Mouse (Mus musculus) layer of hippocampus, postnatal 36 days (tissue): Measurements from ENCODE around the gene Pold1. TPM values are rescaled to one million over a fixed set of nuclear protein-coding genes. Genes with fewer than 3 reads are reported as not detected.

Source experiments
- DNase-seq, 2 experiments: peaks; one replicate each; pipeline ENCODE4 v3.0.0; 2022
- total RNA-seq, 2 experiments: library from RNA; stranded (reverse); gene quantifications; 2 replicates each; pipeline ENCODE4 v1.2.3; 2021

Pold1 gene
- total RNA-seq, 2 experiments from 2014 or later = 6.2 to 8.7 TPM

DNA sequence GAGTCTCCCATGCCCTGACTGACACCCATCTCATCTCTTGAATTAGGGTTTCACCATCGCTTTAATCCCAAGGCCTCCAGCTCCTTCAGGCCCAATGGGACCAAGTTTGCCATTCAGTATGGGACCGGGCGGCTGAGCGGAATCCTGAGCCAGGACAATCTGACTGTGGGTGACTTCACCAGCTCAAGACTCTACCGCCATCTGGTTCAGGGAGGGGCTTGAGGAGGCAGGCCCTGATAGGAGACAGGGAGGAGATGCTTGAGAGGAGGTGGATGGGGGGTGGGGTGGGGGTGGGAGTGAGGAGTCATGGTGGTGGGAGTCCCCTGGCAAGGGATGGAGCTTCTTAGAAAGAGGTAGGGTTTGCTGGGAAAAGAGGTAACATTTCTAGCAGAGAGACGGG, 33.0 kb upstream of the Pold1 start:
- DNase-seq = no peak

DNA sequence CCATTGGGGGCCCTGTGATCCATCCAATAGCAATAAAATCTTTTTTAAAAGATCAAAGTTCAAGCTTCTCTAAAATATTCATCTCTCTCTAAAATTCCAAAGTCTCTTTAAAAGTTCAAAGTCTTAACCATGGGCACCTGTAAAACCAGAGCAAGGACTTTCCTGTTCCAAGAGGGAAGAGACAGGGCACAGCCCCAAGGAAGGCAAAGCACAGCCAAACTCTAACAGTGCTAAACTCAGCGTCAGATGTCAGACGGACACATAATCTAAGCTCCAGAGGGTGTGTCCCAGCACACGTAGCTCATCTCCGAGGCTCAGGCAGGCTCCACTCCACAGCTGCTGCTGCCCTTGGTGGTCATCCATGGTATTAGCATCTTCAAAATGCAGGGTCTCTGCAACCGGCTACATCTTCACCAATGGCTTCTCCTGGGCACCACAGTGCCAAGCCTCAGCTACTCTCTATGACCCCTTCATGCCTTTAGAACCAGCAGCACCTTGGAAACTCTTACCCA, 27.7 kb upstream of the Pold1 start:
- DNase-seq = no peak

DNA sequence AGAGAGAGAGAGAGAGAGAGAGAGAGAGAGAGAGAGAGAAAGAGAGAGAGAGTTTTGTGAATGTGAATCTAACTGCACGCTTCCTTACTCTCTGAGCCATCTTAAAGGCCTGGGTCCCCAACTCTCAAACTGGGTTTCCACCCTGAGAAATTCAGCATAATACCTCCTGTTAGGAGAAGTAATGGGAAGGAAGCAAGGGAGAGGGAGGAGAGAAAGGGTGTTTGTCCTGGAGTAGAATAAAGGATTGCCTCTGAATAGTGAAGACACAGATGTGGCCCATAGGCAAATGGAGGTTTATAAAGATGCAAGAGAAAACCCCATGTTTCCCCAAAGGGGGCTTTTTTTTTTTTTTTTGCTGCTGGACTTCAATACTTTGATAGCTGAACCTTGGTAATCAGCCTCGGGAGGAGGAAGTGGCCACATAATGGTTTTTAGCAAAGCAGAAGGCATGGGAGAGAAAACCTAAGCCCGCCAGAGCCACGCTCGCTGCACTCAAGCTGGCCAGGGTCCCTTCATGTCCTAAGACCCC, 24.4 kb upstream of the Pold1 start:
- no peak for DNase-seq

DNA sequence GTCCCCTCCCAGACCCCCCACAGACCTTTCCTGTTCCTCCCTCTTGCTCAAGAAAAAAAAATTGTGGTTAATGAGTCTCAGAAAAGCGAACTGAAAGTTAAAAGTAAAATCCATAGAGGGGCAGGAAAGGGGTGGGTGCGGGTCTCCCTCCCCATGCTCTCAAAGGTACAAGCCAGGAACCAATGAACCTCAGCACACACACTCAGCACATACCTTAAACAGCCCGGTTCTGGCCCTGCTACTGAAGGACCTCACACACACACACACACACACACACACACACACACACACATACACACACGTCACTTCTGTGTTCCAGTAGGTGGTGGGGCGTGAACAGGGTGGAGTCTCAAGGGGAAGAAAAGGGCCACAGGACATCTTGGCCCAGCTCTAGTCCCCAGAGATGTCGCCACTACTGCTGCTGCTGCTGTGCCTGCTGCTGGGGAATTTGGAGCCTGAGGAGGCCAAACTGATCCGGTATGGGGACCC, 23.6 kb upstream of the Pold1 start, which contains the start of gene Napsa:
Gene Napsa (plus strand): TSS at position 168 of the 489 bp plus-strand sequence.
- DNase-seq = no peak

DNA sequence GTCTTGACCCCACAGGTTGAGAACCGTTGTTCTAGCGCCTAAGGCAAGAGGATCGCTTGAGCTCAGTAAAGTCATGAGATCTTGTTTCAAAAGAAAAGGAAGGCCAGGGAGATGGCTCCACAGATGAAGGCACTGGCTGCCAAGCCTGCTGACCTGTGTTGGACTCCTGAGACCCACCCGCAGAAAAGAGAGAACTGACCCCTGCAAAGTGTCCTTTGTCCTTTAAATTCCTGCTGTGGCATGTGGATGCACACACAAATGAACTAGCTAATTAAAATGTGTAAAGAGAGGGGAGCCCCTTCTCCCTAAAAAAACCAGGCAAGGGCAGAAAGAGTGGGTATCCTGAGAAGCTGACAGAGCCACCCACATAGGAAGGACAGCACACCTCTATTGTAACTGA, 23.2 kb upstream of the Pold1 start:
- DNase-seq = no peak

DNA sequence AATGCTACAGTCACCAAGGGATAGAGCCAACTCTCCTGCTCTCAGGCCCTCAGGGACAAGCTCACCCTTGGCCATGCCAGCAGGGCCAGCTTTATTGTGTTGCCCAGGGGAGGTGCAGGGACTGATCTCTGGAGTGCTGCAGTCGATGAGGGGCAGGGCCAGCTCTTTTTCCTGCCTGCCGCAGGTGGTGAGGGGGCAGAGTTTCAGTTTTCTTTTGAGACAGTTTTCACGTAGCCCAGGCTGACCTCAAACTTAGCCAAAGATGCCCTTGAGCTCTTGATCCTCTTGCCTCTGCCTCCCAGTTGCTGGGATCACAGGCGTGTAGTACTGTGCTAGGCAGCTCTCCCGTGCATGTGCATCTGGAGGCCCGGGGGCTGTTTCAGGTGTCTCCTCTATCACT, 22.3 kb upstream of the Pold1 start:
- DNase-seq = no peak

DNA sequence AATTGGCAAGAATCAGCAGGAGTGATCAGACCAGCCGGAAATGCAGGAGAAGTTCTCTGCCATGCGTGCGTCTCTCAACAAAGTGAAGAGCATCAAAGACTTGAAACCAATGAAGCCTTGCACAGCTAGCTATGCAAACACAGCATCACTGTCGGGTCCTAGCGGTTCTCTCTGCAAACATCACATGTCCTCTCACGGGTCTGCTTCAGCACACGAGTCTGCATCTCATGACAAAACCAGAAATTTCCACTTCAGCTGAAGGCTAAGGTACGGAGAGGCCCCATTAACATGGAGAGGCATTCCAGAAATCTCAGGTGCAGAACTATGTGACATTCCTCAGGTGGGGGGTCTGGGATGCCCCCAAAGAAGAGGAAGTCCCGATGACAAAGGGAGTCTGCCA, 20.2 kb upstream of the Pold1 start:
- no peak for DNase-seq

DNA sequence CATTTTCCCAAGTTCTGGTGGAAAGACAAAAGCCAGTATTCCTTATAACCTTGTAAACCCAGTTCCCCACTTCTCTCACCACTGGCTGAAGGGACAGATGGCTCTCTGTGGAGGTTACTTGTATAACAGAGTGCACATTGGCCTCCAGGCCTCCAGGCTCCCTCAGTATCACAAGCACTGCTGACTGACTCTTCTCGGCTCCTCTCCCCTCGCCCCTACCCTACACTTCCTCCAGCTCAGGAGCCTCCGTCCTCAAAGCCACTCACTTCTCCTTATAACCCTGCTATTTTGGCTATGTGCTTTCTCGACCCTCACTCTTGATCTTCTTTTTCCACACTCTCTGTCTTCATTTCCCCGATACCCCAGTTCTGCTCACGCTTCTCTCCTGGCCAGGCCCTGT, 16.8 kb upstream of the Pold1 start:
- DNase-seq = no peak

DNA sequence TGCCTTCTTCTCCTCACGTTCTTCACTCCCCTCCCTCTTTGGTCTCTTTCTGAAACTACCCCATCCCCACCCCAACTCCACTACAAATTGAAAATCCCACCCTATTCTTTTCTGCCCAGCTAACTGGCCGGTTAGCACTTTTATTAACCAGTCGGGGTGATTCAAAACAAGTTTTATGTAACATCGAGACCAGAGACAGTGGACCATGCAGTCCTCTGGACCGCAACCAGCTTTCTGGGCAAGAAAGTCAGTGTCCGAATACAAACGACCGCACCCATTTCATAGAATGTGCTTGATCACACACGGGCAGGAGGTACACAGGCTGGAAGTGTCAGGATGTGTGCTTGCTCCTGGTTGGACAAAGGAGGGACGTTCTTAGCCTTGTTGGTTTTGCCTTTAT, 15.8 kb upstream of the Pold1 start:
- DNase-seq = no peak

DNA sequence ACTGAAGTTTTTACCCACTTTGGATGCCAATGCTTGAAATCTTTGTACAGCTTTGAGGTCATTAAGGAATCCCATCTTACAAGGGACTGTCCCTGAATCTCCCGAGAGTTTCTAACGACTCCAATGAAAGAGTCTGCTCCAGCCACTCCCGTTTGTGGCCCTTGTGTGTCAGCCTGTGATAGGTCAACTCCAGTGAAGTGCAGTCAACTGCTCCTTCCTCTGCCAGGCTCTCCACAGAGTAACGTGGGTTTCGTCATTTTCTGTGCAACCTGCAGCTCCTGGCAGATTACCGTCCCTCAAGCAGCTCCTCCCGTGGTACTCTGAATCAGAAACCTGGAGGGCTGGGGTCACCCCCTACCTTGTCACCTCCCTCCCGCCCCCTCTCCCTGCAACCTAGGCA, 14.6 kb upstream of the Pold1 start:
- DNase-seq = no peak

DNA sequence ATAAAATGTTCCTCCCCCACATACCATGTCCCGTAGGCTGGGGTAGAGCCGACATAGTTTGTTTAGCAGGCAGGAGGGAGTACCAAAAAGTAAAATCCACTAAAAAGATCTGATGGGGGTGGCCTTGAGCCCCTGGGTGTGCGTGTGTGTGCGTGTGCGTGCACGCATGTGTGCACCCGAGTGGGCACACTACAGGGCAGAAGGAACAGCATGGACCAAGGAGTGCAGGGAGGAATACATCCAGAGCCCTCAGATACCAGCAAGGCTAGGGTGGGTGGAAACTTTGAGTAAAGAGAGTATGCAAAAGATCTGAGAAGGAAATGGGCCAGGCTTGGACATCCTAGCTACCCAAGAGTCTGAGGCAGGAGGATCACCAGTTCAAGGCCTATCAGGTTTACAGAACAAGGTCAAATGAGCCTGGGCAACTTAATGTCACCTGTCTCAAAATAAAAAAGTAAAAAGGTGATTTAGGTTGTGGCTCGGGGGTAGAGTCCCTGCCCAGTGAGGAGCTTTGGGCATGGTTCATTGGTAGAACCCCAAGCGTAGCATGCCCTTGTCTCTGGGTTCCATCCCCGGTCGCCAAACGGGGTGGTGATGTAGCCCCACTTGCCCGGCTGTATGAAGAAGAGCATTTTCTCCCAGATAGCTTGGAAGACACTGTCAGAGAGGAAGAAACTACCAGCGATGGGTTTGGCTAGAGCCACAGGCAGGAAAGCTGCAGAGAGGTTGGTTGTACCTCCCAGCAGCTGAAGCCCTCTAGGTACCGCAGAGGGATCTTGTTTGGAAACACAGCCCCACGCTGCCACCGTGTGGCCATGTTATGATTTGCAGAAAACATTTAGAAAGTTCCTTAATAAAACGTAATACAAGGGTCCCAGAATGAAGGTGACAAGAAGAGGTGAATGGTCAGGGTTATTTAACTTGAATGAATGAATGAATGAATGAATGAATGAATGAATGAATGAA, 12.1 kb upstream of the Pold1 start:
- DNase-seq = peak; percentile 67 to 70

DNA sequence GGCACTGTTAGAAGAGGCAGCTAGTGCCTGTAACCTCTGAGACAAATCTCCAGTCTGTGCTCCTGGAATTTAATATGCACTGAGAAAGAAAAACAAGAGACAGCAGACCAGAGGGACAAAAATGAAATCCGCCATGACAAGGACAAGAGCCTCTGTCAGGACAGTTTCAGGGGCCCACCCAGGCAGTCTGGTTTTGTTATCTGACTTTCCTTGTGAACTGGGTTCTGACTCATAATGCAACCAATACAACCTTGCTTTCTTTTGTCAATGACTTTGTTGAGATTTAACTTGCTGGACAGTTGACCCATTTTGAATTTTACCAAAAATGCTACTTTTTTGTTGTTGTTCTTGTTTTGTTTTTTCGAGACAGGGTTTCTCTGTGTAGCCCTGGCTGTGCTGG, 9.0 kb upstream of the Pold1 start:
- no peak for DNase-seq

DNA sequence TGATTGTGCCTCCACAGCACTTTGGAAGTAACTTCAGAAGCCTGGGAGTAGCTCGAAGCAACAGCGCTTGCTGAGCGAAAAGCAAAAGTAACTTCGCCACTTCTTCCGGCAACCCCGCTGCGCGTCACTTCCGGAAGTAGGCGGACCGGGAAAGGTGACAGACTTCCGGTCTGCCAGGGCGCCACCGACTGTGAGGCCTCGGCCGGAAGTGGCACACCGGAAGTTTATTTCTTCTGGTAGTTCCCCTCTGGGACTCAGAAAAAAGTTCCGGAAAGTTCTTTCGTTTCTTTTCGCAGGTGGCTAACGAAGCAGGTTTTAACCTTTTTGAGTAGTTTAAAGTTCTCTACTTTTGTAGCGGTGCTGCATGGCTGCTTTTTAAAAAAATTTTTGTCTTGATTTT, 5.2 kb upstream of the Pold1 start, which contains the start of gene Nr1h2:
Gene Nr1h2 (minus strand): TSS at position 126 of the 400 bp plus-strand sequence.
- DNase-seq = peak; percentile 92 to 93

DNA sequence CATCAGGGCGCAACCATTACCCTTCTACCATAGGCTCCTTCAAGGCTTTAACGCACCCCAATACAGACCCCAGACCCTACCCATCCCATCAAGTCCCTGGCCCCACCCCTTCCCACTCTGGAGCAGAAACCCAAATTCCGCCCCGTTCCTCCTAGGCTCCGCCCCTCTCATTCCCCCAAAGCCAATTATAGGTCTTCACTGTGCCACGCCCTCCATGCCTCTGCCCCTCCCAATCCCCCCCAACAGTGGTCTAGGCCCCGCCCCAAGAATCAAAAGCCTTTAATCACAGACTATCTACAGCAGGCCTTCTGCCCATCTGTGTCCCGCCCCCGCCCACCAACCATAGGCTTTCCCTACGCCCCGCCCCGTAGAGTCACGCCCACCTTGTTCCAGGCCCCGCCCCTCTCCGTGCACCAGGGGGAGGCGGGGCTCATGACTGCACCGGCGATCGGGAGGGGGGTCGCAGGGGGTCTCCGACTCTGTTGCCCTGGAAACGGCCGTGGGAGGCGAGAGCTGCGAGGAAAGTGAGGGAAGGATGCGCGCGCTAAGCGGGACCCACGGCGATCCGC, 4.6 kb upstream of the Pold1 start:
- peak in 1 of 2 experiments; percentile 60 for DNase-seq

DNA sequence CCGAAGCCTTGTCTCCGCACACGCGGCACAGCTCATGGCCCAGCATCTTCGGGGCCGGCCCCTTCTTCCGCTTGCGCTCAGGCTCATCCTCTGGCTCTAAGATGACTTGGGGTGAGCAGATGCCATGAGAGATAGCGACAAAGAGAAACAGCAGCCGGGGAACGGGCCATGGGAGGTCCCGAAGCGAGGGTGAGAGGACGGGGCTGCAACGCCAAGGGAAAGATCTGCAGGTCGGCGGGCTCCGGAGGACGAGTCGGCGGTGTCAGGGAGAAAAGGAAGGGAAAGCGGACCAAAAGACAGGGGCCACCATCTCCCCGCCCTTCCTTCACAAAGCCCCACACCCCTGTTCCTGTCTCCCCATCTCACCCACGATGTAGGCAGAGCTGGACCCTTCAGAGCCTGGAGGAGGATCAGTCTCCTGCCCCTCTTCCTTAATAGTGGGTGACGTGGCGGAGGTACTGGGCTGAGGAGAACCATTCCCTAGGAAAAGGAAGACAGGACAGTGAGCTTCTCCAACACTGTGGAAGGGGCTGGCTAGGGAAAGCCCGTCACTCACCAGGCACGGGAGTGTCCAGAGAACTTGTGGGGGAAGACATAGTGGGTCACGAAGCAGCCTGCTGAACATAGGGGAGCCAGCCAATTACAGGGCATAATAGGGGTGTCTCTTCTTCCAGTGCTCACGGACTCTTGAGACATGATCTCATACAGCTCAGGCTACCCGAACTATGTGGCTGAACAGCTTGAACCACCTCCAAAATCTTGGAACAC, 3.7 kb upstream of the Pold1 start:
- no peak for DNase-seq

DNA sequence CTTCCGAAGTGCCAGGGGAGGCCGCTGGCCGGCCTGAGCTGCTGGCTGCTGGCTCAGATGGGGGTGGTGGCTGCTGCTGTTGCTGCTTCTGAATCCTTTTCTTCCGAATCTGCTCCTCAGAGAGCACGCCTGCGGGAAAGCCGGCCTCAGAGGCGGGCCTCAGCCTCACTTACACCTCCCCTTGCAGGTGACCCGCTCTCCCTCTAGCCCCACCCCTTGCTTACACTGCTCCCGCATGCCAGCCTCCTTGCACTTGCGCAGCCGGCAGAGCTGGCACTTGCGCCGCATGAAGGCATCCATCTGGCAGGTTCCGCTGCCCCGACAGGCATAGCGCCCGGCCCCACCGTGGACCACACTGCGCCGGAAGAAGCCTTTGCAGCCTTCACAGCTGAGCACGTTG, 3.1 kb upstream of the Pold1 start:
- DNase-seq = no peak

DNA sequence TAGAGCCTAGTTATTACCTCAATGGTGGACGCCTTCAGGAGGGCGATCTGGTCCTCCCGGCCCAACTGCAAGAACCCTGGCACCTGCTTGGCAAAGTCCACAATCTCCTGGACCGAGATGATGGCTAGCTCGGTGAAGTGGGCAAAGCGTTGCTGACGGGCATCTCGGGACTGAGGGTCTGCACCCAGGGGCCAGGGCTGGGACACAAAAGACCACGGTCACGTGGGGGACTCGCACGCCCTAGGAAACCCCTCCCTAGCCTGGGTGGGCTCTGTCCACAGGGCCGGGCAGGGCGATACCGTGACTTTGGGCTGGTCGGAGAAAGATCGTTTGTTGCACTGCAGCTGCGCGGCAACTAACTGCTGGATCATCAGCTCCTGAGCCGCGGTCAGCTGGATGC, 2.7 kb upstream of the Pold1 start:
- no peak for DNase-seq

DNA sequence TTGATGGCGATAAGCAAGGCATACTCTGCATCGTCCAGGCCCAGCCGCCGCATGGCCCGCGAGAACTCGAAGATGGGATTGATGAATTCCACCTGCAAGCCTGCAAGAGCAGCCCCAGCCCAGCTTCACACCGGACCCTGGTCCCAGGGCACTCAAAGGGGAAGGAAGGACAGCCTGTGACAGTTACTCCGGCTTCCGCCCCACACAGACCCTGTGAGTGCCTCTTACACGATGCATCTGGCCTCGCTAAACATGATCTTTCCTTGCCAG, 1.7 kb upstream of the Pold1 start:
- no peak for DNase-seq

DNA sequence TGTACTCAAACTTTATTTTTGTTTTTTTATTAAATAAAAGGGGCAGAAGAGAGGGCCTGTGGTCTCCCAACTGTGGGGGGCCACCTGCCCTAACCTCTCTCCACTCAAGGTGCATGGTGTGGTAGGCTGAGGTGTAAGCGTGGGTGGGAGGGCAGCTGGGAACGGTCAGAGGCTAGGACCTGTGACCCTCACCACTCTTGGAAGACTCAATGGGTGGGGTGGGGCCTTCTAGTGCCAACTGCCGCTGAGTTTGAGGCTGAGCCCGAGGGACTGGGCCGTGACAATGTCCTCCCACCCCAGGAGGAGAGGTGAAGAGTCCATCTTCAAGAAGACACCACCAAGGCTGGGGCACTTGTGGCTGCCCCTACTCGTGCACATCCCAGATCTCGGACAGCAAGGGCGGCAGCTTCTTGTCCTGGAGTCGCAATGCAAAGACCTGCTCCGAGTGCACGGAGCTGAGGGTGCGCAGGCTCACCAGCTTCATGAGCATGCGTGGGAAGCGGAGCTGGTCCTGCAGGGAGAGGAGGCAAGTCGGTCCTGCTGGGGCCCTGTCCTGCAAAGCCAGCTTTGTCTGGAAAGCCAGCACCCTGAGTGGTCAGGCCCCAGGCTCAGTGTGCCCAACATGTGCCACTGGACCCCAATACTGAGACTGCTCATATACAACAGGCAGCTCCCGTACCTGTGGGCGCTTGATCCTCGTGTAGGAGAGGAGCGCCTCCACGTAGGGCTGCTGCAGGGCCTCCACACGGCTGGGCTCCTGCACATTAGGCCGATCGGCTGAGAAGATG, 1.2 kb upstream of the Pold1 start:
- no peak for DNase-seq

DNA sequence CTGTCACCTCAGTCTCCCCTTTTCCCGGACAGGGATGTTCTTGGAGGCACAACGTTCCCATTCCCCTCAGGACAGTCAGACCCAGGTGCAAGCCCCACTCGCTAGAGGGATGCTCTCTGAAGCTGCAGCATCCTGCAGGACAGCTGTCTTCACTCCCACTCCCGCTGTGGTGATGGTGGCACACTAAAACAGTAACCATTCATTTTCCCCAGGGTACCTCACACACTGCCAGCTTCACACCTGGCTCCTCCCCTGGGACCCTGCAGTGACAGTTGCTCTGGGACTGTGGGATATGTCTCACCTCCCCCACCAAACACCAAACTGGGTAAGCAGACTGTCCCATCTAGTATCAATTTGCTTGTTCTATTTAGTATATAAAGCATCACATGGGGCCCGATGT, 924 bp downstream of the Pold1 start:
- no peak for DNase-seq

DNA sequence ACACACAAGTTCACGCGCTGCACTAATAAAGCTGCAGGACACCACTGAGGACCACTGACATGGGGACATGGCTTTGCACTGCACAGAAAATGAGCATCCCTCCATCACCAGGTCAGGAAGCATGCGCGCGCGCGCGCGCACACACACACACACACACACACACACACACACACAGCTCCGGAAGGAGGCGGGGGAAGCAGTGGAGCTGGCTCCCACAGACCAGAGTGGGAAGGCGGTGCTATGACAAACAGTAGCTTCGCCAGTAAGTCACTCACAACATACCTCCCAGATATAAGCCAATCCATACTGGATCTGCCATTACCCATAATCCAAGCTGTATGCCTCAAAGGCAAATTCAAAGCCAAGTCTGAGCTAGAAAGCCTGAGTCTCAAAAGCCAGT, 1.6 kb downstream of the Pold1 start:
- DNase-seq = no peak

DNA sequence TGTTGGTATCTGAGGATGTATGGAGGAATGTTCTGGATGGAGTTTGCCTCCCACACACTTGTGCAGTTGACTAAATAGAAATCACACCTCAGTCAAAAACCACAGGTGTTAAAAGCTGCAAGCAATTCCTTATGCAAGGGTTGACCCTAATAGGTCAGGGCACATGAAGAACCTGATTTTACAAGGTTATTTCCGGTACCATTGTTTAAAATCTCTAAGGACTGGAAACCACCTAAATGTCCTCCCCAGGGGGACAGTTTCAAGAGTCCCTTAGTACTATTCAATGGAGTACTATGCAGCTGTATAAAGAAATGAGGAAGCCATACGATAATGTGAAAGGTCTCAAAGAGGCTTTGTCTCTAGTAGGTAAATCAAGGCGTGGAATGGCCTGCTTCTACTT, 2.4 kb downstream of the Pold1 start:
- no peak for DNase-seq
